Mouse (Mus musculus): Measurements from ENCODE around the gene Kcnc2. TPM values are rescaled to one million over a fixed set of nuclear protein-coding genes. Genes with fewer than 3 reads are reported as not detected.

The Kcnc2 gene
- 0.19 and 0.28 TPM in 2 replicates for polyA plus RNA-seq (2012; rRNA removed; ENCODE audit: low replicate concordance)

GRCm38 (mm10) chr10:112270887-112271802, at the start of gene Kcnc2:
Gene Kcnc2 (plus strand): TSS chr10:112271121.

Other genes with a start within 250 kb of the Kcnc2 start
- not detected in 2 replicates for gene Glipr1l1, start 210.9 kb upstream of the Kcnc2 start, polyA plus RNA-seq (2012; rRNA removed; ENCODE audit: low replicate concordance)
- not detected in 2 replicates for gene Glipr1l2, start 187.8 kb upstream of the Kcnc2 start, polyA plus RNA-seq (2012; rRNA removed; ENCODE audit: low replicate concordance)
- gene Glipr1l3, start 110.8 kb upstream of the Kcnc2 start, polyA plus RNA-seq (2012; rRNA removed; ENCODE audit: low replicate concordance), result not detected in 2 replicates
- not detected in 2 replicates for gene Caps2, start 107.5 kb upstream of the Kcnc2 start, polyA plus RNA-seq (2012; rRNA removed; ENCODE audit: low replicate concordance)

All from duodenum, adult 2 months (tissue).